Mouse (Mus musculus): ENCODE results near the gene Rassf6.

Gene Rassf6

DNA sequence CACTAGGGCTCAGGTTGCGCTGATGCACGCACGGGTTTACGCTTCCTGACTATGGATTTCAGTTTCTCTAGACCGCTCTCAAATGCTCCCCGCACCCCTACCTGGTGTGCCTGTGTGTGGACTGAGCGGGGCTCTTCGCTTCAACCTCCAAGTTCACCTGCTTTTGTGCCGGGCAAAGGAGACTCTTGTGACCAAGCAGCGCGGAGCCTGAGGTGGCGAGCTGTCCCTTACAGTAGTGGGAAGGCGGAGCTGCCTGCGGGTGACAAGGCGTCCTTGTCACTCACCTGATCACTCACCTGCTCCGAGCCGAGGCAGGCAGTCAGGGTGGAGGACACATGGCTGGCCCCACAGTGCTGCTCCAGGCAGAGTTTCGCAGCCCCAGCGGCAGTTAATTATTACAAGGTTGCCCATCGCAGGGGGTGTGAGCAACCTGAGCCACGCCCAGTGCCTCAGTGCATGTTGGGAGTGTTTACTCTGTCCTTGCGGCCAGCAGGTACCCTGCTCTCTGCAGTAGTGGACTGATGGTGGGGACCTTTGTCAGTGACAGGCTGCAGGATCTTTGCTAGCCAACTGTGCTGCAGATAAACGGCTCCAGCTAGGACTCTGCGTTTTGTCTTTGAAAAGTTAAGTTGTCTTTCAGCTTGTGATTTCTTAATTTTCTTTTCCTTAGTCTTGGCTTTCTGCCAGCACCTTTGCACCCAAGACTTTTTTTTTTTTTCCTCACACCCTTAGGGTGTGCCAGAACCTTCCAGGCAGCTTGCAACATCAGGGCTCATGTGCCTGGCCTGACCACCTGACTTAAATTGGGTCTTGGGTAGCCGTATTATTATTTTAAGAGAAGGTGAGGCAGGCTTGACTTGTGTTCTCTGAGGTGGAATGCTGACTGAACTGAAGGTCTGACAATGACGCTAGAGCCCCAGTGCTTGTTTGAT, at the start of gene Rassf6:
Gene Rassf6, minus strand, starts transcription at position 372 of the 932 bp plus-strand sequence.
- peak; percentile 34 for DNase-seq (ENCODE audit: low spot score)

DNA sequence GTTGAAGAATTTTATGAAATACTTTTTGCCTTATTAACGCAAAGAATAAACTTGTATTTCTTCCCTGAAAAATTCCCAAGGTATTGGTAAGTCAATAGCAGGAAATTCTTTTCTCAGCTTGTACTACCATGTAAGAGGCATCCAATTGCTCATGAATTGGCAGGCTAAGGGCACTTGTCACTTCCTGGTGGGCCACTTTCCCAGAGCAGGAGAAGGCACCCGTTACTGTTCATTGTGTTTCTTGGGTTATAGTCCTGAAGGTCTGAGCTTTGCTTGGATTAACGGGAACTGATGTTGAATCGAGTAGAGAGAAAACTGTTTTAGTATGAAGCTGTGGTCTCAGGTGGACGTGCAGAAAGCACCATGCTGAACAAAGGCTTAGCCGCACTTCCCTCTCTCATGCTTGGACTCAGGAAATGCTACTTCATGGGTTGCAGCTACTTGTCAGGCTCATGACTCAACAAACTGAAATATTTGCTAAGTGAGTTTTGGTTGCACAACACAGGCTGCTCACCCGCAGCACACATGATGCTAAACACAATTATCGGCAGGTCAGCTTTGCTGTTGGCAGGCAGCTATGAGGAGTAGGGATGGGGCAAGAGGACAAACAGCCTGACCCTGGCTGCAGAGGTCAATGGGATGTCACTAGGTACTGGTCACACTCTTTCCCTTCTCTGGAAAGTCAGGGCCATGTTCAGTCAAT, 49.1 kb upstream of the Rassf6 start:
- no peak for DNase-seq (ENCODE audit: low spot score)

DNA sequence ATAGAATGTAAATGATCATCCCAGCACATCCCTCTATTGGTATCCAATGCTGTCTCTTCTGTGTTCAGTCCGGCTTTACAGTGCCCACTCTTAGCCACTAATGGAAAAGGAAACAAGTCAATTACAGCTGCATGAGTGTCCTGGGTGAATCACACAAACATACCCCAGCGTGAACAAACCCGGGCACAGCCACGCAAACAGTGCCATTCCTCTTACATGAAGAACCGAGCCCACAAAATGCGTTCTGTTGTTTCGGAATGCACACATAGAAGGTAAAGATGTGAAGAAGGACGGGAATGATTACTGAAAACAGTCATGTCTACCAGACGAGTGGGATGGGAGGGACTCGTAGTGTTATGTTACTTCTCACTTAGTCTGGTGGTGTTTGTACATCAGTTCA, 47.5 kb upstream of the Rassf6 start:
- DNase-seq (ENCODE audit: low spot score), result no peak

DNA sequence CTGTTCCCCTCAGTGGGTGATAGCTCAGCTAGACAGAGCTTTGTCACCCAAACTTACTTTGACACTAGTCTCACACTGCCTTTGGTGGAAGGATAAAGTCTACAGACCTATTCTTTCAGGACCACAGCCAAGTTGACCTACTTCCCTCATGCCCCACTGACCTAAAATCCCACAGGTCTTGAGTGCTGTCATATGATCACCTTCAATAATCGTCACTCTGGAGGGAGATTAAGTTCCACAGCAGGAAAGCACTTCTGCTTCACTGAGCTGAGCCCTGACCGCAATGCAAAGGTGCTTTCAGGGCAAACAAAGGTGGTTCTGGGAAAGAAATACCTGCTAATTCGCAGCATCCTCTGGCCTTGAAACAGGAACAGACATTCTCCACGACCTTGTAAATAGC, 44.5 kb upstream of the Rassf6 start:
- no peak for DNase-seq (ENCODE audit: low spot score)

DNA sequence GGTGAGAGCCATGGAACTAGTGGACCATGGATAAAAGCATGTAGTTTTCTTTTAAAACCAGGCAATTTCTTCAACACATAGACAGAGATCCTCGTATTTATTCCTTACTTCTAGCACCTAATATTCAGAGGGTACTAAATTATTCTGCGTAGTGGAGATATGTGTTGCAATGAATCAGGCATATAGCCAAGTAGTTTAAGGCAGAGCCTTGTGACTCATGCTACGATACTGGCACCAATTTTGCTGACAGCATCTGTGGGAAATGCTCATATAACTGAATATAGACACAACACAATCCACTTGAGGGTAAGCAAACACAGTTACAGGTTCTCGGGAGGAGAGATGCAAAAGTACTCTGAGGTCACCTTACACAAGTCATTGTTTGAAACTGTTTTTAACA, 41.4 kb upstream of the Rassf6 start:
- DNase-seq (ENCODE audit: low spot score), result no peak

DNA sequence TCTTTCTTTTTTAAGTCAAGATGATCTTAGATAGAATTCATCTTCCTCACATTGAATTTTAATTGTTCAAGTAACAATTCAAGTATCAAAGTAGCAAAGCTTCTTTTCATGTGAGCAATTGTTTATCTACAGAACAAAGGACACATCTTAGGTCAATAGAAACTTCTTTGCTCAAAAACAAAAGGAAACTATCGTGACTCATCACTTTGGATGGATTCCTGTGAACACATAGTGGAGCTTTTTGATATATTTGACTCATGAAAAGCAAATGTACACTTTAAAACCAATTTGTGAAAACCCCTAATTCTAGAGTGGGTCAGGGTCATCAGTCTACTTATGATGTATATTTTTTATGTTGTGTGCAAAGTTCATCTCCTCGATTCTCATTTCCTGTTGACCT, 37.1 kb upstream of the Rassf6 start:
- DNase-seq (ENCODE audit: low spot score), result no peak

DNA sequence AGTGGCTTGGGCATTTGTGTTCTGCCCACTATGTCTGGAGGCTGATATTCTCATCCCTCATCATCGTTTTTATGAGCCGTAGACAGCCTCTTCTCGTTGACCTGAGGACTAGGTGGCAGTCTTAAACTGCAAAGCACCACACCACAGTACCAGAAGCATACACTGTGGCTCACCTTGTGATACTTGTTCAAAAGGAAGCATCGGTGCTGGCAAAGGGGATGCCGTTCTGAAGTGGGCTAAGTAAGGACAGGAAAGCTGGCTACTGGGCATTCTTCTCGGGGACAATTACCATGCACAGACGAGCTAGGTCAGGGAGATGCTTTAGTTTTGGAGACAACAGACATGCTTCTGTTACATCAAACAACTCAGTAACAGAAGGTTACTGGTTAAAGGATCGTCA, 21.4 kb upstream of the Rassf6 start:
- DNase-seq (ENCODE audit: low spot score), result no peak

DNA sequence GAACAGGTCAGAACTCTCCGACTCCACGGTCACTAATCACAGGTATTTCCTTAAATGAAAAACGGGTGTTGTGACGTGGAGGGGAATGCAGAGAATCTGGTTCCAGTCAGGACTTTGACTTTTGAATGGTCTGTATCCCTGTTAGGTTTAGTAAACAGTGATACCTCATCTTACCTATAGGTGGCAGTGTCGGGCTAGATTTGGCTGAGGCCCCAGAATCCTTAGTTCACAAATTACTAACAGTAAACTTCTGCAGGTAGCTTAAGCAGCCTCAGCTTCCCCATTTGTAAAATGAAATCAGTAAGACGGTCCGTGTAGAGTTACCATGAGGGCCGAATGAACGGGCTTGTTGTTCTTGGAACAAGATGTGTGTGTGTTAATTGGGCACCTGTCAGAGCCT, 21.0 kb upstream of the Rassf6 start:
- DNase-seq (ENCODE audit: low spot score), result peak; percentile 80

DNA sequence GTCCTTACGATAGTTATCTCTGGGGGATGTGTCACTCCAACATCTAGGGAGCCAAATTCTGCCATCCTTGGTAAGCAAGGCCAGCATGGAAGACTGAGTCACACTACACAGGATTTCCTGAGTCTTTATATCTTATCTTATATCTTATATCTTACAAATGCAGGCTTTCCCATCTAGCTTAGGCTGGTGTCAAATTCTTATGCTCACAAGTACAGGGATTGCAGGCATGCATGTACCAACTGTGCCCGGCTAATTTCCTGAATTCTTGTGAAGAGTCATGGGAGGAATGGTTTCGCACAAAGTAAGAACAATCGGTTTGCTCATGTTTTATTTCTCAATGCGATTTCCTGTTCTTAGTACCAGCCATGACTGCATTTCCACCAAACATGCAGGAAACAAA, 20.0 kb upstream of the Rassf6 start:
- DNase-seq (ENCODE audit: low spot score), result no peak

DNA sequence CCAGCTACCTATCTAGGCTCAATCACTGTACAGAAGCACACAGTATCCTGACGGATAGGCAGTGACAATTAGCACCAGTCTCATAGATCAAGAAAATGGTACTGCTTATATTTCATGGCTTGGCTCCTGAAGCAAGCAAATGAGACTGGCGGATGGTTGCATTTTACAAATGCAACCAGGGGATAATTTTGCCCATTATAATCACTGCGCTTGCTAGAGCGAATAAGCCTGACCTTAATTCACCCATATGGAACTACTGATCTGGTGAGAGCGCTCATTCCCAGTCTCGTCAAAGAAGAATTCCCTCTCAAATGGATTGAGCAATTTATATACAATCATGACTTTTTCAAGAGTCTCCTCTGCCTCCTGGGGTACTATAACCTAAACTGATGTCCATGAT, 16.2 kb upstream of the Rassf6 start:
- no peak for DNase-seq (ENCODE audit: low spot score)

DNA sequence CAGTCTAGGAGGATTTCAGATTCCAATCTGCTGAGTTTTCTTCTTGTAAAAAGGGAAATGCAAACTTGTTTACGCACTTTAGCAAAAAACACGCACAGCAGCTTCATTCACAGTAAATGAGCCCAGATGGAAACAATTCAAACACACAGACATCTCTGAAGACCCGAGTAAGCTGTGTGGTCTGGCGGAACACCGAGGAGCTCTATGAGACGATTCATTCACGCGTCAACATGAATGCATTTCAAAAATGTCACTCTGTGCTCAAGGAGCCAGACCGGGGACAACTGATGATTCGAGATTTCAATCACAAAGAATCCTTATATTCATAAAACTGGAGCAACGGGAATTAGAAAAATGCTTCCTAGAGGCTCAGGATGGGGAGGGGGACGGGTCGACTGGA, 15.4 kb upstream of the Rassf6 start:
- DNase-seq (ENCODE audit: low spot score), result no peak

DNA sequence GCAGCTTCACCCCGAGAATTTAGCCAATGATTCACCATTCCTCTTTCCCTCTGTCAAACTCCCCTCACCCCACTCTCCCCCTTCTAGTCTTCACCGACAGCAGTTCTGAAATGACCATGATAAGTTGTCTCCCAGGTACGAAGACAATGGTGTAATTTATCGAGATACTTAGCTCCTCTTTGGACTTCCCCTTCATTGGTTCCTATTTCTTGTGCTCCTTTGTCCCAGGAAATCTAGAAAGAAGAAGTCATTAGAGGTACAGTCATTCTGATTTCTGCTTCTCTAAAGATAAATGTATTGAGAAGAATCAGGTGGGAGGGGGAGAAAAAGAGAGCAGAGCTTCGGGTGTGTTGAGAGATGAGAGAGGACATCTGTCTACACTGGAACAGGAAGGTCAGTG, 14.3 kb upstream of the Rassf6 start:
- DNase-seq (ENCODE audit: low spot score), result no peak

DNA sequence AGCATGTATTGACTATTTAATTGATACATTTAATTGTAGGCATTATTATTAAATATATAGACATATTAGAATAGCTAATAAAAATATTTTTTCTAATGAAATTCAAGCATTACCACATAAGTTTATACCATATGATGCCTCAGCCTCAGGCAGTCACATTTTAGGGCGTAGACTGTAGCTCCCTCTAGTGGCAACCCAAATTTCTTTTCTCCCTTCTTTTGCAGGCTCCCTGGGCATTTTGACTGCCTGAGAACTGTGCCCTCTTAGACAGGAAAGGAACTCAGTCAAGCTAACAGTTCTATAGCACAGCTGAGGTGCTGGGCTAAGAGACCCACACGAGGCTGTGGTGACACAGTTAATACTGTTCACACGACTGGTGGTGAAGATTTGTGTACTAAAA, 12.3 kb upstream of the Rassf6 start:
- DNase-seq (ENCODE audit: low spot score), result peak; percentile 82

DNA sequence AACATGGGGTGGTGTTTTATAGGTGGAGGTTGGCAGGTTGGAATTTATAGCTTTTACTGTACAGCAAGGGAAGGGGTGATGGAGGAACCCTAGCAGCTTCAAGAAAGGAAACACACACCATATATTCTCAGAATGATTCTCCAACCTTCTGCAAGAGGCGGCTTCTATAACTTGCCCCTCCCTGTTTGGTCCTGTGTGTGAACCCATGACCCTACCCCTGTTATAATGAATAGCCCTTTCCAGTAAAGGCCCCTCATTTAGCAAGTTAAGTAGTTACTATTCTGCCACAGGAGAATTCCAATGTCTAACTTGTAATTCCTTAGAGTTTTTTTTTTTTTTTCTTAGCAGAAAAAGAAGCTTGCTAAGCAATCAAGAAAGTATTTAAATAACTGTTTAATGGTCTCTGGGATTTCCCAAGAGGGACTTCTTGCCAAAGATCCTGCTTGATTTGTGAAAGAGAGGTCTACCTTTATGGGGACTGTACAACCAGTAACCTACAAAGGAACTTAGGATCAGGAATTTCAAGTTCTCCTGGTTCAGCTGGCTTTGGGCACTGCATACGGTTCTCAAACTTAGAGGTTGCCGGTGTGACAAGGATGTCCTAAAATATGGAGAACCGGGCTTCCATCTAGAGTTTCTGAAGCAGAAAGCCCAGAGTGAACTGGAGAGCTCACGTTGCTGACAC, 10.2 kb upstream of the Rassf6 start:
- DNase-seq (ENCODE audit: low spot score), result no peak

DNA sequence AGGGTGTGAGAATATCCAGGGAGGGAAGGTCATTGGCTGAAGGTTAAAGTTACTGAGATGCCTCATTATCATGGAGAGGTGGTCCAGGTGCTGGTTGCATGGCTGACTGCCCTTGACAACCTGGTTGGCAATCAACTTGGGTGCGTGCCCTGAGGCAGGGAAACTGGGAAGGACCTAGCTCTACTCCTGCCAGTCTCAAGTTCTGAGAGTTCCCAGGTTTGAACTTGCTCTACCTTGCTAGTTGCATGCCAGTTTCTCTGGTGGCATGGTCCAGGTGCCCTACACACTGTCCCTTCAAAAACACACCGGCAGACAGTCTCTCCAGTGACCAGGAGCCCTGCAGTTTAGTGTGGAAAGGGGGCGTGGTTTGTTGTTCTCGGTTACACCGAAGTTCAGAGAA, 7.0 kb upstream of the Rassf6 start:
- no peak for DNase-seq (ENCODE audit: low spot score)

DNA sequence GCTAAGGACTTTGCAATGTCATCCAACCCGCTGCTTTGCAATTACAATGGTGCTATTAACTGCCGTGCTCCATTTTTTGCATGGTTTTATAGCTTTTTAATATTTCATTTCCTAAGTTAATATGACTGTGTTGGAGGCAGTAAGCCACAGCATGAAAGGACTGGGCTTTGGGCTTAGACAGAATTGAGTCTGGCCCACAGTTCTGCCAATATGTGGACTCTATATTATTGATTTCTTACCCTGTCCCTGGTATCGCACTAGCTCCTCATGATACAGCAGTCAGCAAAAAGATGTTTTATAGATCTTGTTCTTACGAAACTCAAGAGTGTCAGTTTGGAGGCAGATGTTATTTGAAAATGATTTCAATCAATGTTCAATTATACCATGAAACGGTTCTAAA, 5.9 kb upstream of the Rassf6 start:
- no peak for DNase-seq (ENCODE audit: low spot score)

DNA sequence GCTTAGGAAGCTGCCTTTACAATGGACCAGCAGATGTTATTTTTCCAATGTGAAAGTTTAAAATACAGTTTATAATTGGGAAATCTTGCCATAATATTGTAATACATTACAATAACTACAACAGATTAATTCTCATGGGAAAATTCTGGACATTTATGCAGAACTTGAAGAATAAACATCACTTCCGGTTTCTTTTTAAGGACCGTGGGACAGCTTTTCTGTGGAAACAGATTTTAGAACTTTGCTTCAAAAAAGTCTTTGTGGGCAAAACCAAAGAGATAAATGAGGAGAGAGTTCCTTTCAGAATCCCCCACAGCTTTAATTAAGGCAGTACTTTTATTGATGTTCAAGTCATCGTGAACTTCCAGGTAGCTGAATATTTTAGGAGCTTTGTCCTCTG, 5.1 kb upstream of the Rassf6 start:
- DNase-seq (ENCODE audit: low spot score), result no peak

DNA sequence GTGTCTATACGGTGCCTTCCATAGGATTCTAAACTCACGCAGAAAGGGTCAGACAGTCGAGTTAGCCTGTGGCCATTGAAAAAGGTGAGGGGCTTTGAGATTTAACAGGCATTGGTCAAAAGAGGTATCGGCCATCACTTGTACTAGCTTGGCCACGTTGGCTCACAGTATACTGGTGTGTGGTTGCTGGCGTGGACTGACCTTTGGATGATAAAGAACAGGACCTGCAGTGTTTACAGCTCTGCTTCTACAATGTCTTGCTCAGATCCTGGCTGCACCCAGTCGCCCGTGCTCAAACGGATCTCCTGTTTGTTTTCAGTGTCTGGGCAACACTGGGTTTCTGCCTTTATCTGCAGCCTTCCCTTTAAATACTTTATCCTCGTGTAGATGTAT, 757 bp upstream of the Rassf6 start:
- DNase-seq (ENCODE audit: low spot score), result no peak

DNA sequence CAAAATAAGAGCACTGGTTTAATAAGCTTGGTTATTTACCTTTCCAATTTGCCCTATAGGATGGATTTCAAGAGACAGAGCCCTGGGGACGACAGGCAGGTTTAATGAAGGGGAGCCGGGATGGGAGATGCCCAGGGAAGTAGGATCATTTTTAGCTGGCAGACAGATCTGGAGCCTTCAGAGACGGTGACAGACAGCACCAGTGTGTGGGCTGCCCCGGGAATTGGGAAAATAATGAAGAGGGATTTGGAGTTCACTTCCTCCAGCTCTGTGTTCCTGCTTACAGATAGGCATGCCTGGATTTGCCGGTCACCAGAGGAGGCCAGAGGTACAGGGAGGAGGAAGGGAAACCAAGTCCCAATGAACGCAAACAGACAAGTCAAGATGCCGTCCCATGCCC, 5.6 kb downstream of the Rassf6 start:
- no peak for DNase-seq (ENCODE audit: low spot score)

DNA sequence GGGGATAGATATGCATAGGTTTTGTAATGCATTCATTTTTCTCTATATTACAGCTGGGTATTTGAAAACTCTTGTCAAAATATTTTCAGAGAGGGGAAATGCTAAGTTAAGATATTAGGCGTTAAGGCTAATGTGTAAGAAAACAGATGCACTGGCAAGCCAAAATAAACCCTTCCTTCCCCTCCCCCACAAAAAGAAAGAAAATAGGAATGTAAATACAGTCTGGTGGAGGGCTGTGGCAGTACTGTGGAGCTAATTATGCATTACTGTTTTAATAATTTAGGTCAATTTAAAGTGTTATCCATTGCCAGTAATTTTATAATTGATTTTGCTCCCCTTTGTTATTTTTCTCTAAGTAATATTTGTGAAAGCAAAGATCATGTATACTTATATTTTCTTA, 11.9 kb downstream of the Rassf6 start:
- DNase-seq (ENCODE audit: low spot score), result no peak

DNA sequence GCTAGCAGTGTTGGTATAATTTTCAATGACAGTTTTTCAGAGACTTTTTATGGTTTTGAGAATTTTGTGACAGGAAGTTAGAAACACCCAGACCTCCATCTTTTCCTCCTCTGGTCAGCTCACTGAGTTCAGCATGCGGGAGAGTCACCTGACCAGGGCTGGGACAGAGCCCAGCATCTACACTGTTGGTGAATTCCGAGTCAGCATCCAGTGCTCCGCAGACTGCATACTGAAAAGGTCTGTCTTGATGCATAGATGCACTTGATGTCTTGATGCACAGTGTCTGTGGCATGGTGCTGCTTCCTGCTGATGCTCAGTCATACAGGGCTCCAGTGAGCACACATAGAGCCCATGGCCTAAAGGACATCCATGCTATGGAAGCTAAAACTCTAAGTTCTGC, 12.4 kb downstream of the Rassf6 start:
- no peak for DNase-seq (ENCODE audit: low spot score)

DNA sequence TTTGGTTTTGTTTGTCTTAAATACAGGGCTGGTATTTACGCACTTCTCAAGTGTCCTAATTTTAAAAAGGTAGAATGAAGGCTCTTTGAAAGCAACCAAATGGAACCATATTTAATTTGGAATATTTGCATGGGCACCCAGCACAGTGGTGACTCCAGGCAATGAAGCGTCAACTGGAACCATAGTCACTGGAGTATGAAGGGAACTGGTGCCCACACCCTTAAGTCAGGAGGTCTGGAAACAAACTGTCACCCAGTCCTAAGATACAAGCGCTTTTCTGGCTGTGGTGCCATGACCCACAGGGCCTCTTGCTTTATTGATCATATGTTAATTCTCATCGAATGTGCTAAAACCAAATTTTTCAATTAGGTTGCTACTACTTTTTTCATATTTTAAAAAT, 13.0 kb downstream of the Rassf6 start:
- no peak for DNase-seq (ENCODE audit: low spot score)

Data from embryo, embryonic 10.5 days (tissue).